Mouse (Mus musculus): ENCODE data around the gene Commd6.
"Not testable (repeated sequence)": the region's sequence is repeated elsewhere in the genome, so short reads cannot be mapped to it uniquely, and the experiment has no call there.

- not testable (repeated sequence) for TF ChIP-seq POLR2A (IDR thresholded peaks at IDR 0.05; ENCODE audit: low read depth, low read length); CTCF (IDR thresholded peaks at IDR 0.05; ENCODE audit: extremely low read depth, insufficient read depth, insufficient read length, insufficient replicate concordance)
Measured at GRCm38 (mm10) chr14:101588209-101588991, 52.1 kb downstream of the Commd6 start.

All from spleen, adult 2 months (tissue).